Mouse (Mus musculus) MEL (cell line): ENCODE data around the gene T.

Experiments used
- EP300 ChIP-seq, 2 experiments: IDR thresholded peaks; 2 replicates each; pipeline ENCODE4 v1.6.1; 2011; ENCODE audit warnings: improper control_type of control experiment in 2 of 2, low read length in 2 of 2, low read depth in 1 of 2, mild to moderate bottlenecking in 1 of 2
- ETS1 ChIP-seq: IDR thresholded peaks from 2 replicates; pipeline ENCODE4 v1.6.1; 2012; ENCODE audit warnings: low read depth, mild to moderate bottlenecking, inconsistent platforms, low read length, improper control_type of control experiment, moderate library complexity
- GABPA ChIP-seq: IDR thresholded peaks from 2 replicates; pipeline ENCODE4 v1.6.1; 2012; ENCODE audit warnings: low read depth, mild to moderate bottlenecking, inconsistent platforms, low read length, improper control_type of control experiment, moderate library complexity
- MAFK ChIP-seq: IDR thresholded peaks from 2 replicates; pipeline ENCODE4 v1.6.1; 2011; ENCODE audit warnings: low read depth, mild to moderate bottlenecking, low read length, improper control_type of control experiment, borderline replicate concordance
- POLR2A ChIP-seq, 2 experiments: IDR thresholded peaks; 2 replicates each; pipeline ENCODE4 v1.6.1; 2011 to 2012; ENCODE audit warnings: low read length in 2 of 2, mild to moderate bottlenecking in 2 of 2, control low read depth in 1 of 2, improper control_type of control experiment in 1 of 2, low read depth in 1 of 2, moderate library complexity in 1 of 2; ENCODE audit not compliant: control insufficient read depth in 1 of 2, insufficient read depth in 1 of 2, poor library complexity in 1 of 2
- RAD21 ChIP-seq: IDR thresholded peaks from 2 replicates; pipeline ENCODE4 v1.6.1; 2011; ENCODE audit warnings: mild to moderate bottlenecking, low read depth, low read length, improper control_type of control experiment
- SMC3 ChIP-seq: IDR thresholded peaks from 2 replicates; pipeline ENCODE4 v1.6.1; 2011; ENCODE audit warnings: low read depth, low read length, improper control_type of control experiment
- TAL1 ChIP-seq: IDR thresholded peaks from 2 replicates; pipeline ENCODE4 v1.6.1; 2012; ENCODE audit warnings: mild to moderate bottlenecking, inconsistent platforms, low read length, moderate library complexity, mixed read lengths
- UBTF ChIP-seq: IDR thresholded peaks from 2 replicates; pipeline ENCODE4 v1.6.1; 2012; ENCODE audit warnings: low read depth, mild to moderate bottlenecking, inconsistent platforms, low read length, improper control_type of control experiment, moderate library complexity, borderline replicate concordance; ENCODE audit not compliant: insufficient read depth
- USF1 ChIP-seq: IDR thresholded peaks from 2 replicates; pipeline ENCODE4 v1.6.1; 2014; ENCODE audit warnings: low read depth, mild to moderate bottlenecking, inconsistent platforms, low read length, improper control_type of control experiment, moderate library complexity
- USF2 ChIP-seq, 2 experiments: IDR thresholded peaks; 2 replicates each; pipeline ENCODE4 v1.6.1; 2011 to 2012; ENCODE audit warnings: improper control_type of control experiment in 2 of 2, low read length in 2 of 2, borderline replicate concordance in 1 of 2, inconsistent platforms in 1 of 2, low read depth in 1 of 2, mild to moderate bottlenecking in 1 of 2; ENCODE audit not compliant: insufficient read depth in 1 of 2

DNA sequence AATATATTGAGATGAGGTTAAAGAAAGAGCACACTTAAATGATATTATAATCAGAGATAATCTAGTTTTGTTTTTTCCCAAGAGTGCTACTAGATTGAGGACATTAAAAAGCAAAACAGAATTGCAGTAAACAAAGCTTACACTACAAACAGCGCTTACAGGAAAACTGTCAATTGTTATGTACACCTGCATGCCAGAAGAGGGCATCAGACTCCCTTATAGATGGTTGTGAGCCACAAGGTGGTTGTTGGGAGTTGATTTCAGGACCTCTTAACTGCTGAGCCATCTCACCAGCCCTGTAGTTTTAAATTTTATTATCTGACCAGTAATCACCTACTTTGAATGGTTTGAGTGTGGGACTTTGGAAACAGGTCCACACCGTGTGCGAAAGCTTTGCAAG, 14.1 kb downstream of the T start:
- TF ChIP-seq USF1, result no peak
- TF ChIP-seq ETS1, result no peak
- TF ChIP-seq UBTF, result no peak
- TF ChIP-seq SMC3, result peak; percentile 4; the same call in 1 of the 2 replicates
- TF ChIP-seq GABPA, result no peak
- no peak for TF ChIP-seq POLR2A (IDR thresholded peaks at IDR 0.05; ENCODE audit: control insufficient read depth in 1 of 2, insufficient read depth in 1 of 2, low read depth in 1 of 2, low read length in 2 of 2, poor library complexity in 1 of 2)
- TF ChIP-seq MAFK, result no peak
- TF ChIP-seq RAD21, result no peak
- no peak for TF ChIP-seq TAL1
- no peak for TF ChIP-seq EP300 (IDR thresholded peaks at IDR 0.05; ENCODE audit: low read depth in 1 of 2, low read length in 2 of 2)
- no peak for TF ChIP-seq USF2 (IDR thresholded peaks at IDR 0.05; ENCODE audit: borderline replicate concordance in 1 of 2, insufficient read depth in 1 of 2, low read depth in 1 of 2, low read length in 2 of 2)
